Mouse (Mus musculus) adrenal gland, adult 2 months (tissue): ENCODE measurements around the gene Spata13. TPM values are rescaled to one million over a fixed set of nuclear protein-coding genes. Genes with fewer than 3 reads are reported as not detected.

Experiments used
- DNase-seq: peaks from one replicate; pipeline ENCODE4 v3.0.0; 2021
- polyA plus RNA-seq: library from polyadenylated mRNA; depleted of rRNA; stranded (reverse); fragments of >200 nt; gene quantifications from 2 replicates; pipeline ENCODE4 v1.2.3, GENCODE M21; 2012; rRNA removed
- total RNA-seq, 2 experiments: library from RNA; stranded (reverse); gene quantifications; 2 replicates each; pipeline ENCODE4 v1.2.3; 2021

Spata13 gene
- total and polyA plus RNA-seq, 3 experiments, result 41.9 to 151 (median 144) TPM

GRCm38 (mm10) chr14:60784427-60785315, 150.9 kb downstream of the Spata13 start, which contains the start of gene Mipep:
Gene Mipep (plus strand): TSS chr14:60784573.
- peak; percentile 90 for DNase-seq

GRCm38 (mm10) chr14:60790103-60790502, 156.3 kb downstream of the Spata13 start:
- peak; percentile 65 for DNase-seq

DNA sequence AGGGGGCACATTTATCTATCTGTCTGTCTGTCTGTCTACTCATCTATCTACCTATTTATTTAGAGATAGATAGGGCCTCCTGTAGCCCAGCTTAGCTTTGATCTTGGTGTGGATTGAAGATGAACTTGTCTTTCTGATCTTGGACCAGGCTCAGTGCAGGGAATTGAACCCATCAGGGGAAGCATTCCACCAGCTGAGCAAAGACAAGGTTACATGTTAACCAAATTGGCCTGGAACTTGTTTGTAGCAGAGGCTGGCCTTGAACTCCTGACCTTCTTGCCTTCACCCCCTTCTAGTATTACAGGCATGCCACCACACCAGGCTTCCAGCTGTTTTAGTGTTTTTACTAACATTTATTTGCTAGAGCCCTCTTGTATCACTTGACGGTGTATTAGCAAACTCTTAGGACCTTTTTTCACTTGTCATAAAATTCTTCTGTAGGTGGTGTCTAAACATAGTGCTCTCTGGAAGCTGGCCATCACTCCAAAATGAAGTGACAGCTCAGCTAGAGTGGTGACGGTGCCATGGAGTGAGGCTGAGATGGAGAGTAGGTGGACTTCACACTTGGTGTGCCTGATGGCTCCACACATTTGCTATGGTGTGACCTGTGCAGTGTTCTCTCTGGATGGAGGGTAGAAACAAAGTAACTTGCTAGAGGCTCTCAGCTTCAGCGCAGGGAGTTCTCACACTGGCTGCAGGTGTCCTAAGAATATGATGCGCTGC, 163.0 kb downstream of the Spata13 start:
- no peak for DNase-seq

DNA sequence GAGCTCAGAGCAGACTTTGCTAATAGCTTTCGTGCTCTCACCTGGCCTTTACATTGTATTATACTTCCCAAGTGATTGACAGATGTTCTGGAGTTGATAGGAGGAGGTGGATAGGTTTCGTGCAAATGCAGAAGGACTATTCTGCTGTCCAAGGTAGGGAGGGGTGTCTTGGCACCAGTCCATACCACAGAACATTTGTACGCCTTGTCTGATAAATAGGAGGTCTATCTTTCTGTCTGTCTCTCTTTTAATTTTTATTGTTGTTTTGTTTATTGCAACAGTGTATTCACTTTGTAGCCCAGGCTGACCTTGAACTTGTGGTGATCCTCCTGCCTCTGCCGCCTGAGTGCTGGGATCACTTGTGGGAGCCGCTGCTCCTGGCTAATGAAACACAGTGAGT, 163.8 kb downstream of the Spata13 start:
- DNase-seq, result no peak

DNA sequence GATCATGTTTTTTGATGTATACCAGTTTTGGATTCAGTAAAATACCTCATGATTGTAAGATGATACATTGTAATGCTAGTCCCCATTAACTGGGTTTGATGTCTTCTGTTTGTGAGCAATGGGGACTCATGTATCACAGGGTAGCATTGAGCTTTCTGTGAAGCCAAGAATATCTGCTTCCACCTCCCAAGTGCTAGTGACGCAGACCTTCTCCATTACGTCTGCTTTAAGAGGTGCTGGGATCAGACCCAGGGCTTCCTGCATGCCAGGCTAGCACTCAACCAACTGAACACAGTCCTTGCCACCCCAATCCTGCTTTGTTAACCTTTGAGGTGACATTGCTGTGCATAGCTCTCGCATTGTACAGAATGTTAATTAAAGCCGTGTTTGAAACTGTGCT, 164.9 kb downstream of the Spata13 start:
- DNase-seq, result no peak

GRCm38 (mm10) chr14:60799762-60800728, 166.2 kb downstream of the Spata13 start:
- no peak for DNase-seq

DNA sequence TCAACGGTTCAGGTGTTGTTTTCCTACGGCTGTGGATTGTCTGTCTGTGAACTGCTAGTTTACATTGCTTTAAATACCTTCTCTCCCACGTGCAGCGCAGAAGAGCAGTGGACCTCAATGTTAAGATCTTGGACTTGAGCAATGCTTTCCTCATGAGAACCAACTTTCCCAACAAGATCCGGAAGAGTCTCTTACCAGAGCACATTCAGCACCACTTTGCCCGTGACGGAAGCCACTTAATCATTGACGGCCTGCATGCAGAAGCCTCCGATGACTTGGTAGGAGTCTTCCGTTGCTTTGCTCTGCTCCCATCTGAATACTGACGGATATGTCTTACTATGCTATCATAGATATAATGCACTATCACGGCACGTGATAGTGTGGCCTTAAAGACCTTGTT, 168.2 kb downstream of the Spata13 start:
- DNase-seq, result no peak

DNA sequence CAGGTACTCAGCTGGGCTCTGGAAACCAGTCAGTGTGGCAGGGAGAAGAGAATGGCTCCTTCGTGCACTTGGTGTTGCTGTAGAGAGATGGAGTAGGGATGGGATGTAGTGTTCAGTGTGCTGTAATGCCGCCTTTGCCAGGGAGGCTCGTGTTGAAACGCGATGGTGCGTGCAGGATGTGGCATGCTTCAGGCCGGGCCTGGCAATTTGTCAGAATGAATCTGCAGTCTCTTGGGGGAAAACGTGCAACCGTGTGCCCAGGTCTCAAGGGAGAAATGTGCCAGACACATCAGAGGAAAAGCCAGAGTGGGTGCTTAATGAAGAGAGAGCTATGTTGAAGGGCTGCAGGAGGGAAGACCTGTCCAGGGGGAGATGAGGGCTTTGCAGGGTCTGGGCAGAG, 171.2 kb downstream of the Spata13 start:
- DNase-seq, result no peak

- no peak for DNase-seq
Observed at GRCm38 (mm10) chr14:60805871-60806270, 172.1 kb downstream of the Spata13 start.

GRCm38 (mm10) chr14:60806891-60807344, 173.1 kb downstream of the Spata13 start:
- no peak for DNase-seq

DNA sequence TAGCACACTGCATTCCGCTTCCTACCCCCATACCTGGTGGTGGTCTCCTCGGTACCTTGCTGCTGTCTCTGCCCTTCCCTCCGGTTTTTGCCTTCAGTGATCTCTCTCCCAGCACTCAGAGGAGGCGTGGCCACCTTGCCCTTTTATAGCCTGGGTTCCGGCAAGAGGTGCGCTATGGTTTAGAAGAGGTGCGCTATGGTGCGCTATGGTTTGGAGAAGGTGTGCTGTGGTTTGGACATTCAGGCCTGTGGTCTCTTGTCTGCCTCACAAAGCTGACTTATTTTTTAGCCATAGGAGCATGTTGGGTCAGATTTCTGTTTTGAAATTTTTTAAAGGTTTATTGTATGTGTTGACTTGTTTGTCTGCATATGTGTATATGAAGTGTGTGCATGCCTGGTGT, 176.1 kb downstream of the Spata13 start:
- no peak for DNase-seq

DNA sequence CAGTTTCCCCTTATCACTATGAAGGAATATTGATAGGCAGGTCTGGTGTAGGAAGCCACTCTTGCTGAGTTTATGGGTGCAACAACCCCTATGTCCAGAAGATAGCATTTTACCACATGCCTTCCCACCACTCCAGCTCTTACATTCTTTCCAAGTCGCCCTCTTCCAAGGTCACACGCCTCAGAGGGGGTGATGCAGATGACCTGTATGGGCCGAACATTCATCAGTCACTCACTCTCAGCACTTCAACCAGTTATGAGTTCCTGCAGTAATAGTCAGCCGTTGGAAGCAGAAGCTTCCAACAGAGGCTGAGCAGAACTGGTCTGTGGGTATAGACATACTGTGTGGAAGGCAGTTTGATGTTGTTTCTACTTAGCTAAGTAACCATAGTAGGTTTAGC, 177.7 kb downstream of the Spata13 start:
- DNase-seq, result no peak

Other genes starting within 250 kb of the Spata13 start
- gene C1qtnf9, start 134.1 kb downstream of the Spata13 start, total RNA-seq, result 1 to 10 TPM; 3.7 to 7.1 TPM
- gene C1qtnf9, start 134.1 kb downstream of the Spata13 start, polyA plus RNA-seq, result 1.4 and 1.8 TPM in 2 replicates
- gene Mipep, start 150.6 kb downstream of the Spata13 start, total RNA-seq, result 10 to 100 TPM; 41.4 to 44.4 TPM
- gene Mipep, start 150.6 kb downstream of the Spata13 start, polyA plus RNA-seq, result 20.0 and 28.9 TPM in 2 replicates